Mouse (Mus musculus): ENCODE results near the gene Kcnq1. TPM values are rescaled to one million over a fixed set of nuclear protein-coding genes. Genes with fewer than 3 reads are reported as not detected.

Kcnq1 gene
- total RNA-seq, 2 experiments from 2014 or later, result 0.89 to 1.3 TPM

DNA sequence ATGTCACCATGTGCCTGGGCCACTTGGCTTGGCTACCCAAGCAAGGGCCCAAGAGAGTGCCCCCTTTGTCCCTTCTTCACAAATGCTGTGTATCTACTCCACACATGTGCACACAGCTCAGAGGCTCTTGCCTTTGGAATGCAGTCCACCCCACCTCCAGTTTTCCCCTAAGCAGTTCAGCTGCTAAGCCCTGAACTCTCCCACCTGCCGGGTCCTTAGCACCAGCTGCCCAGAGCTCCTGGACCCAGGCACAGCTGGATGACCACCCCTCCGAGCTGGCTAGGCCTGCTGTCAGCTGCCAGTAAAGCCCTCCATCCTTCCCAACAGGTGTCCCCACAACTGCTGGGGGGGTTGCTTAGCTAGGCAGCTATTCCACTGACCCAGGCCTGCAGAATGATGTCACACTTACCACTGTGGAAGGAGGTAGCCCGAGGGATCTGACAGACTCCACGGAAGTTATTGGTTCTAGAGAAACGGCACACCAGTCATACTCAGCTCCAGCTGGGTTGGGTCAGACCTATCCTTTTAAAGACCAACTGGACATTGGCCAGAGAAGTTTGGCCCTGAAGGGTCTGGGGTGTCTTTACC, 295.4 kb downstream of the Kcnq1 start:
- DNase-seq (ENCODE audit: extremely low spot score in 1 of 2, low spot score in 1 of 2), result no peak

- DNase-seq (ENCODE audit: extremely low spot score in 1 of 2, low spot score in 1 of 2), result no peak
Measured at GRCm38 (mm10) chr7:143404296-143404695, 298.1 kb downstream of the Kcnq1 start.

GRCm38 (mm10) chr7:143407931-143408501, 301.9 kb downstream of the Kcnq1 start:
- DNase-seq (ENCODE audit: extremely low spot score in 1 of 2, low spot score in 1 of 2), result no peak

- DNase-seq (ENCODE audit: extremely low spot score in 1 of 2, low spot score in 1 of 2), result no peak
Measured at GRCm38 (mm10) chr7:143408615-143409021, 302.5 kb downstream of the Kcnq1 start.

- DNase-seq (ENCODE audit: extremely low spot score in 1 of 2, low spot score in 1 of 2), result no peak
Measured at GRCm38 (mm10) chr7:143412606-143413005, 306.4 kb downstream of the Kcnq1 start.

GRCm38 (mm10) chr7:143415070-143415469, 308.9 kb downstream of the Kcnq1 start:
- DNase-seq (ENCODE audit: extremely low spot score in 1 of 2, low spot score in 1 of 2), result no peak

GRCm38 (mm10) chr7:143416406-143416805, 310.2 kb downstream of the Kcnq1 start:
- DNase-seq (ENCODE audit: extremely low spot score in 1 of 2, low spot score in 1 of 2), result no peak

GRCm38 (mm10) chr7:143417875-143418274, 311.7 kb downstream of the Kcnq1 start:
- no peak for DNase-seq (ENCODE audit: extremely low spot score in 1 of 2, low spot score in 1 of 2)

GRCm38 (mm10) chr7:143419585-143420160, 313.5 kb downstream of the Kcnq1 start:
- no peak for DNase-seq (ENCODE audit: extremely low spot score in 1 of 2, low spot score in 1 of 2)

DNA sequence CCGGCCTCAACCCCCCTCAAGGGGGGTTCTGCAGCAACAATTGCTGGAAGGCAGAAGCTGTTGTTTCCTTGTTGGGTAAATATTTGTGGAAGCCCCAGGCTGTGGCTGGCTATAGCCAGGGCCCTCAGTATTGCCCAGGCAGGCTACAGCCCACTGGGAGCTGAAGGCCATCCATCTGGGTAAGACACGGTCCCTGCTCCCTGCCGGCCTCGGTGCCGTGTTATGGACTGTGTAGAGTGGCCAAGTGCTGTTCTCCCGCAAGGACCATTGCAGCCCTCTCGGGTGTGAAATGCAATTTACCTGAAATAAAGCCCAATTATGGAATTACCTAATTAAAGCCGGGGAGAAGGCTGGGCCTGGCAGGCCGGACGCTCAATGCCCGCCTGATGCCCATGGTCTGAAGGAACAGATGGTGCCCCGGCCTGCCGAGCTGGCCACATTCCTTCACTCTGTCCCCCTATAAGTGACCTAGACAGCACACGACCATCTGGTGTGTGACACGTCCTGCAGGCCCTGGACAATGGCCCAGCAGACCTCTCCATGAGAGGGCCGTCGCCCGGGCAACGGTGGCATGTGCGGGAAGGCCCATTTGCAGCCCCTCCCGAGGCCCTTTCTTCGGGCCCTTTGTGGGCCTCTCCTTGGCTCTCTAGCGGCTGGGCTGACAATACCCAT, 322.1 kb downstream of the Kcnq1 start:
- no peak for DNase-seq (ENCODE audit: extremely low spot score in 1 of 2, low spot score in 1 of 2)

GRCm38 (mm10) chr7:143428814-143429499, 322.8 kb downstream of the Kcnq1 start:
- no peak for DNase-seq (ENCODE audit: extremely low spot score in 1 of 2, low spot score in 1 of 2)

DNA sequence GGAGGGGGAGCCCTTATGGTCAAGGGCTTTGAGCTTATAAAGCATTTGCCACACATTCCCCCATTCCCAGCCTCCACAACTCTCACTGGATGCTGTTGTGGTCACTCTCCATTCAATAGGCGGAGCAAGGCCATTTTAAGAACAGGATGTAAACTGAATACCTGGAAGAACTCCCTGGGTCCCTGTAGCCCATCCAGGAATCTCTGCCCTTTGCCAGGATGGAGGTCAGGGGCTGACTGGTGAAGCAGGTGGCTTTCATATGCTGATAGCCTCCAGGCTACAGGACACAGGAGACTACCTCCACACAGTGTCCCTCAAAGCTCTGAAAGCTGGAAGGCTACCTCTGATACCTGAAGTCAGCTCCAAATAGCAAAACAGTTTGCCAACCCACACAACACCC, 326.5 kb downstream of the Kcnq1 start:
- DNase-seq (ENCODE audit: extremely low spot score in 1 of 2, low spot score in 1 of 2), result no peak

DNA sequence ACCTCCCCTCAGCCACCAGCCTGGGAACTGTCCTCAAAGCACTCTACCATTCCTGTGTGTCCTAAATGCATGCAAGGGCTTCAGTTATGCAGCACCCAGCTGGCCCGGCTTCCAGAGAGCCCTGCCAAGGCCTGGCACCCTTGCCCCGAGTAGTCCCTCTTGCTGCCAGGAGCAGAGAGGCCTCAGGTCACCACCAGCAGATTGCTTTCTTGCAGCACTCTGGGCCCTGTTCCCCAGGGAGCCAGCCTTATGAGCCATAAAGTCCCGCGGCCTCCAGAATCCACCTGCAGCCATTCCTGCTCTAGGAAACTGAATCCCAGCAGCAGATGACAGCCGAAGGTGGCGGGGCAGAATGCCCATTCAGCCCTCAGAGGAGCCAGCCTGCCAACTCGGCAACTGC, 327.2 kb downstream of the Kcnq1 start:
- DNase-seq (ENCODE audit: extremely low spot score in 1 of 2, low spot score in 1 of 2), result peak in 1 of 2 experiments; percentile 26

- DNase-seq (ENCODE audit: extremely low spot score in 1 of 2, low spot score in 1 of 2), result no peak
Measured at GRCm38 (mm10) chr7:143437231-143437893, 331.2 kb downstream of the Kcnq1 start.

- DNase-seq (ENCODE audit: extremely low spot score in 1 of 2, low spot score in 1 of 2), result no peak
Measured at GRCm38 (mm10) chr7:143437894-143438581, 331.9 kb downstream of the Kcnq1 start.

DNA sequence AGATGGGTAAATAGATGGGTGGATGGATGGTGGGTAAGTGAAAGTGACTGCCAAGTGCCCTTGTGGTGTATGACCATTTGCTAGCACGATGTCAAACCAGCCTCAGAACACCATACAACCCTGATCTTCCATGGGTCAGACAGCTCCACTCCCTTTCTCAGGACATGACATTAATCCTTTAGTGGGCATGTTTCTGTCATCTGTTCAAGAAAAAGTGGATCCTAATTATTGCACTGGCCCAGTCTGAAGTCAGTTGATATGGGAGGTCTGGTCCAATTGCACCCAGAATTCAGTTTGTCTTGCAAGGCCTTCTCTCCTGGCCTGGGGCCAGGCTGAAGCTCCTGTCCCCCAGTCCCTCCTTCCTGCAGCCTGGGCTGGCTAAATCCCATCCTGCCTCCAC, 332.8 kb downstream of the Kcnq1 start:
- DNase-seq (ENCODE audit: extremely low spot score in 1 of 2, low spot score in 1 of 2), result no peak

GRCm38 (mm10) chr7:143444580-143444954, 338.4 kb downstream of the Kcnq1 start:
- no peak for DNase-seq (ENCODE audit: extremely low spot score in 1 of 2, low spot score in 1 of 2)

DNA sequence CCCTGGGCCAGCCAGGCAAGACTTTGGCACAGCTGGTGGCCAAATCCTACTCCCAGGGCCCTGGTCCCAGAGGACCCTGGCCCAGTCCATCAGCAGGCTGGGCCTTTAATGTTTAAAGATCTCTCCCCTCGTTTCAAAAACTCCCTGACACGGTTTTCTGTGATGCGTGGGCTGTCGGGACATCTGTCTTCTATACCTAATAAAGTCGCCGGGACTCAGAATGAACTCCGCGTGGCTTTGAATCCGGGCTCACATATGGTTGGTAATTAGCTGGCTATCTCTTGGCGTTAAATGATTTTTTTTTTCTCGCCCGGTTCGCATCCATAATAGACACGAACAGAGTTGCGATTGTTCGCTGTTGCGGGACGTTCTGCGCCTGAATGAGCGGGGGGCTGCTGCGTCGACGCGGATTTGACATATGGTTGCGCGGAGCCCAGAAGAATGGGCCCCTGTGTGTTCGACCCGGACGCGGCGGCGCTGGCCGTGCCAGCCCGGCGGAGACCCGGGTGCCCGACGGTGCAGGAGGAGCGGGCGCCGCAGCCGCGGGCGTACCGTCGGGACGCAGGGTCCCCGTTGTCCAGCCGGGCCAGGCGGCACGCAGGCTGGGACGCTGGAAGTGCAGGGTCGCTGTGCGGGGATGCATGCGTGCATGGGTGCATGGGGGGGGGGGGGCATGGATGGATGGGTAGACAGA, 338.9 kb downstream of the Kcnq1 start:
- DNase-seq (ENCODE audit: extremely low spot score in 1 of 2, low spot score in 1 of 2), result no peak

DNA sequence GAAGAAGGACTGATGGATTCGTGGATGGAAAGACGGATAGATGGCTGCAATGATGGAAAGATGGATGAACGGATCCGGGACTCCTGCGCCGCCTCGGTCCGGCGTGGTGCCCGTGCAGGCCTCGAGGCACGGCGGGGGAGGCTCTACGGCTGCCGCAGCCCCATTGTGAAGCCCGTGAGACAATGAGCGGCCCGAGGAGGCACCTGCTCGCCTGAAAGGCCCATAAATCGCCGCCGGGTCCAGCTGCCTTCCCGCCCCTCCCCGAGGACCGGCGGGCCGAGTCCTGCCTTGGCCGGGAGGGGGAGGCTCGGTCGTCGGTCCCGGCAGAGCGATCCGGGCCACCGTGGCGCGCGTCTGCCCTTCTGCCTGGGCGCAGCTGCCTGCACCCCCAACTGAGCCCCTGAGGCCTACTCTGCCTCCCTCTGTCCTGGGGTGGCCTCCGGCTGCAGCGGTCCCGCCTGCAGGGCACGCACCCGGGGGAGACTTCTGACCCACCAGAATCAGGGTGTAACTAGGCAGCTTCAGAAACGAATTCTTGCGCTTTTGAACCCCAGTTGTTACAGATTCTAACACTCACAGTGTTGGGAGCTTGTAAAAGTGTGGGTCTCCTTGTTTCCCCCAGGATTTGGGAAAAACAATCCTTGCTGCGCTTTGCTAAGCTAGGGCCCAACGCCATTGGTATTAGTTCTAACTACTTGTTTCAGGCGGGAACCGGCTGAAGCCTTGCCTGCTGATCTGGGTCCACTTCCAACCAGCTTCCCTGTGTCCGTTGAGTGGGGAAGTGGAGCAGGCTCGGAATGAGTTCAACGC, 339.7 kb downstream of the Kcnq1 start:
- DNase-seq (ENCODE audit: extremely low spot score in 1 of 2, low spot score in 1 of 2), result no peak

All from layer of hippocampus, postnatal 25 days (tissue).